Mouse (Mus musculus): ENCODE data around the gene Myo1d.

Myo1d gene

DNA sequence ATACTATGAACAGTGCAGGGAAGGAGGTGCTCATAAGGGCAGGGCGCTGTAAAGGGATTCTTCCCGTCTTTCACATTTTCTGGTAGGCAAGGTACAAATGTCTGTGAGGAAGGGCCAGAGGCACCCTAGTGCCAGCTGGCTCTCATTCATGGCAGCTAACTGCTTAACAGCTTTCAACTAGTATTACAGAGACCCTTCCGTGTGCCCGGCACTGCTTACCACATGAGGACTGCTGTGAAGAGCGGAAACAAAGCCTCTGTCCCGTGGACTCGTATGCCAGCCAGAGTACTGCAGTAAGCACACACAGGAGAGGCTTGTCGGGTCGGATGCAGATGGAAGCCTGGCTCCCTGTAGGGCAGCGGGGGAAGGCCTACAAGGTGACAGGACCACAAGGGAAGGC lies 229.6 kb downstream of the Myo1d start:
- DNase-seq (ENCODE audit: low spot score in 2 of 2) = no peak

DNA sequence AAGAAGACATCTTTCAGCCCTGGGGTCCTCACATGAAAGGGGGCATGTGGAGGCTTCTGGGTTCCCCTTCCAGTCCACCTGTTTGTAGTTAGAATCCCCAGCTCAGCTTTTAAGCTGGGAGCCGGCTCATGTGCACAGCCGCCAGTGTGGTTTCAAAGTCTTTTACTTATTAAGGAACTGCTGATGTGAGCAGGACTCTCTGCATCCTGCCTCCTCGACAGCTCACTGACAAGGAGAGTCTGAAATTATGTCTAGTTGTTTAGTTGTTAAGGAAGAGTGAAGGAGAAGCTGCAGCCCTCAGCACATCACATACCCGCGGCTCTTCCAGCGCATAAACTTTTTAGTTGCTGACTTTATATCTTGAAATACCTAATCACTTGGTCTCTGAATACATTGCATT lies 230.0 kb downstream of the Myo1d start:
- no peak for DNase-seq (ENCODE audit: low spot score in 2 of 2)

DNA sequence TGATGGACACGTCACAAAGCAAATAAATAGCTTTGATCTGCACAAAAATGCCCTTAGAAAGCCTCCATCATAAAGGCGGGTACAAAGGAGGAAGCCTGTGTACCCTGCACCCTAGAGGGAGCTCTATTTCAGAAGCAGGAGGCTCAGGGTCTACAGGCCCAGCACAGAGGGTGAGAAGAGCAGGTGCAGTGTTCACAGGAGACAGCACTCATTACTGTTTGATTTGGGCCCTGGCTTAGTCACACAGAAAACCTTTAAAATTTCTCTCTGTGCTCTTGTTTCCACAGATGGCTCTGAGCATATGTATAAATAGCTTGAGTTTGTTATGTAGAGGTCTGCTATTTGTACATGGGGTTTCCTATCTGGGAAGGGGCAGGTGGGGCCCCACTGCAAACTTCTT lies 233.6 kb downstream of the Myo1d start:
- no peak for DNase-seq (ENCODE audit: low spot score in 2 of 2)

DNA sequence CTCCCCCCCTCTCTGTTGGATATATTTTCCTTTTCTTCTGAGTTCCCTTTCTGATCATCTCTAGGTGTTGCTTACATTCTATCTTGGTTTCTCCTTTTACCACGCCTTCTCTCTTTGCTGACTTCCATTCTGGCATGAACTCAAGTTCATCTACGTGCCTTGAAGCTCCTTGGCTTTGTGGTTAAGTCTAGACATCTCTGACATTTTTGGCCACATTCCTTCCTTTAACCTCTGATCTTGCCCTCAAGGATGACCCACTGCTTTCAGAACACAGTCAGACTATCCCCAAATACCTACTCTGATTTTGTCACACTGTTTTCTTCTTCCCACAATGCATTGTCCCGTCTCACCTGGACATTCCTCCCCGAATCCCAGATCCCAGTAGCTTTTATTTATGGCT lies 240.8 kb downstream of the Myo1d start:
- DNase-seq (ENCODE audit: low spot score in 2 of 2) = no peak

DNA sequence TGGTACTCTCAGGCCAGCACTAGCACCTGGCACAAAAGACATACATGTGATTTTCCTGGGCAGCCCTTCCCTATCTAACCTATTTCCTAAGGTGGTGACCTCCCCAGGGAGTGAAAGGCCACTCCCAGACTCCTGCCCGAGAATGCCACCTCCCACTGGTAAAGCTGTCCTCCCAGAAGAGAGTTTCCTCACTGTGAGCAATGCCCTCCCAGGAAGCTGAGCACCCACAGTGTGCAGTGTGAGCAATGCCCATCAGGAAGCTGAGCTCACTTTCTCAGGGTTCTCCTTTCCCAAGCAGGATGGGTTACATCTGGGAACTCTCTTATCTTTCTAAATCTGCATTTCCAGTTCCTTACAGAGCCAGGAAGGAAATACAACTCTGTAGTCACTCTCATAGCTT lies 246.9 kb downstream of the Myo1d start:
- no peak for DNase-seq (ENCODE audit: low spot score in 2 of 2)

DNA sequence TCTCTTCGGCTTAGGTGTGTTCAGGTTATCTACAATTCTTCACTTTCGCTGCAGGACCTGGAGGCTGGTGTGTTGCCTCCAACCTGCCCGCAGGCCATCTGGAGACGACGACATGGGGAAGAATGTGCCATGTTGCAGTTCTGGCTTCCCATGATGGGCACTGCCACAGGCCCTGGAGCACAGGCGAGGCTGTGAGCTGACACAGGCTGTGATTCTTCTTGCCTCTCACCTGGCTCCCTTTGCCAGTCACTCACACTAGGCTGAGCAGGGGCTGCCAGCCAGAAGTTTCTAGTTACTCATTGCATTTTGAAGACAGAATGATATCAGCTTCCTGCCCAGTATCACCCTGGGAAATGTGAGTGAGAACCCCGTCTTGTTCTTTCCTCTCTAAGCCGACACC lies 250.7 kb downstream of the Myo1d start:
- no peak for DNase-seq (ENCODE audit: low spot score in 2 of 2)

DNA sequence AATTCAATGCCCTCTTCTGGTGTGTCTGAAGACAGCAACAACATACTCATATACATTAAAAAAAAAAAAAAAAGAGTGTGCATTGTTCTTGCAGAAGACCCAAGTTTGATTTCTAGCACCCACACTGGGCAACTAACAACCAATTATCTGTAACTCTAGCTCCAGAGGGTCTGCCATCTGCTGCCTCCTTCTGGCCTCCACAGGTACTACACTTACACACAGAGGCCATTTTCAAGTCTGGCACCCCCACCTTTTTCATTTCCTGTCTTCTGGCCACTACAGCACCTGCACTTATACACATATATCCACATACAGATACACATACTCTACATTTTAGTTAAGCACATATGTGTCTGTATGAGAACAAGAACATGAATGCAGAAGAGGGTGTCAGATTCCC lies 252.1 kb downstream of the Myo1d start:
- DNase-seq (ENCODE audit: low spot score in 2 of 2) = peak in 1 of 2 experiments; percentile 46

DNA sequence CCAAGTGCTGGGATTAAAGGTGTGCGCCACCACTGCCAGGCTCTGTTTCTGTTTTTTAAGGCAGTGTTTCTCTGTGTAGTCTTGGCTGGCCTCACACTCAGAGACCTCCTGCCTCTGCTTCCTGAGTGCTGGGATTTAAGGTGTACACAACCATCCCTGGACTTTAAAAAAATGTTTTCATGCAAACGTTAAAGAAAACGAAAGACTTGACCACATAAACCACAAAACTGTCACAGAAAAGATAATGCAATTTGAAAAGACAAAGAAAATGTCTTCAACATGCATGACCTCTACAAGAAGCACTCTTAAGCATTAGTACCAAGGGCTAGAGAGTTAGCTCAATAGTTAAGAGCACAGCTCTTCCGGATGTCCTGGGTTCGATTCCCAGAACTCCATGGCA lies 255.6 kb downstream of the Myo1d start:
- DNase-seq (ENCODE audit: low spot score in 2 of 2) = no peak

DNA sequence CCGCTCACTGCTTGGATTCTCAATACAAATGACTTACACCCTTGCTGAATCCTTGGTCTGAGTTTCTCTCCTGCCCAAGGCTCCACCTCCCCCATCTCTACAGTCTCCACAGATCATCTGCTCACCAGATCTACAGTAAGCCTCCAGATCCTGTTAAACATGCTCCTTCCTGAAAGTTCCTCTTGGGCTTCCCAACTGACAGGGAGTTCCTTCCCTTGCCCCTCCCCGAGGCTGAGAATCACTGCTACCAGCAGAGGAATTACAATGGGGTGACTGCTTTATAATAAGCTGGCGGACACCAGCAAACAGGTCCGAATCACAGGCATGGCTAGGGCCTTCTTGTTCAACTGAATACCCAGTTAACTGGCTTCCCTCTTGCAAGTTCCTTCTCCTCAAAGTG lies 256.4 kb downstream of the Myo1d start:
- no peak for DNase-seq (ENCODE audit: low spot score in 2 of 2)

DNA sequence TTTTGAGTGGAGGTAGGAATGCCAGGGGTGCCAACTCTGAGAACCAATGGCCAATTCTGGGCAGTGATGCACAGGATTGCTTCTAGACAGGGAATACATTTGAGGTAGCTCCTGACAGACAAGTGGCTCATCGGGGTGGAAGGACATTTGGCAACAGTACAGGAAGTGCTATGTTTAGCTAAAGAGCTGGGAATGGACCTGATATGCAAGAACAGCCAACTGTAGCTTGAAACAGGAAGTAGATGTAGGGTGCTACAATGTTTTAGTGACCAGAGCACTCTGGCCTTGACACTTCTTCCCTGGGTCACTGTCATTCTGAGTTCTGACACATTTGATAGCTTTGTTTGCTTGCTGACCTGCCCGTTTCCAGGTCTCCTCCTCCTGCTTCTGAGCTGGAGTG lies 257.0 kb downstream of the Myo1d start:
- DNase-seq (ENCODE audit: low spot score in 2 of 2) = no peak

DNA sequence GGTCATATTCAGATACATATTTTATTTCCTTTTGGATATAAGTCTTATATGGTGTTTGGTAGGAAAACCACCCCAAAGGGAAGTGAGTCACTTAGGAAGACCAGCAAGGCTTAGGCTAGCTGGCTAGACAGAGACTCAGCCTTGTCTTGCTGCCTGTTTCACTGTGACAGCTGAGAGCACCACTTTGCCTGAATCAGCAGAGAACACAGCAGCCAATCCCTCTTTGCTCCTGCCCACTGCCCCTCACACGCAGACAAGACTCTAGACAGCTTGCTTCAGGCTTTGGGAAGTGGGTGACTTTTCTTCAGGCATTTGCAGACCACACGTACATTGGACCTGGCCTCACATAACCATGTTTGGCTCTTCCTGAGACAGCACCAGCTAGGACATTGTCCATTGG lies 258.7 kb downstream of the Myo1d start:
- DNase-seq (ENCODE audit: low spot score in 2 of 2) = no peak

DNA sequence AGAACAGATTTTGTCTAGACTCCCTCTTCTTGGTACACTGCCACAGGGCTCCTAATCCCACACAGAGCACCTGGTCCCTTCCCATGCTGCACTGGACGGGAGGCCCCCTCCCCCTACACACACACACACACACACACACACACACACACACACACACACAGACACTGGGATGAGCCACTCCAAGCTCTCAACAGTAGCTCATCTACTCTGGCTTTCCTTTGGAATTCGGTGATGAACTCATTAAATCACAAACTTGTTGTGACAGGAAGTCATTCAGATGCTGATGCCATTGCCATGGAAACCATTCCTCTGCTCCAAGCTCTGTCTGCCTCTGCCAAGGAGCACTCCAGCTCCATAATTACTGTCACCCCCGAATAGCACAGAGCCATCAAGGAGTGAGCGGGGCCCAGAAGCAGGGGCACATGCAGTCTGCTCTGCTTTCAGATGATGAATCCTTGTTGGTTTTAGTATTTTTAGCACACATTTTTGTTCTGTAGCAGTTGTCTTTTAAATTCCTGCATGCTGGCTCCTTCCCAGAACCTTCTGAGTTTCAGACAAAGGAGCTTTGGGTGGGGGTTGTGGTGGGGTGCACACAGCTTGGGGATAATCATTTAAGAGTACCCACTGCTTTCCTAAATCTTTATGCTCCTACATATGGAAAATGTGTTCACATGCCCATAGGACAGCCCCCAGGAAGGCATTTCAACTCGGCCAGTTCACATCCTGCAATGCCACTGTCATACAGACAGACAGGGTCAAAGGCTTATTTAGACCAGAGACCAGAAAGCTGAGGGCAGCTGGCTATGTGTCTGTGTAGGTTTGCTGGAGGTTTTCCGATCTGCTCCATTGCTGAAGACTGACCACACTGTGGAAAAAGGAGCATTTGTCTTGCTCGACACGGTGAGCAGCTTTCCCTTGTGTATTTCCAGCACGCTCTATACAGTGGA lies 261.1 kb downstream of the Myo1d start:
- DNase-seq (ENCODE audit: low spot score in 2 of 2) = no peak

DNA sequence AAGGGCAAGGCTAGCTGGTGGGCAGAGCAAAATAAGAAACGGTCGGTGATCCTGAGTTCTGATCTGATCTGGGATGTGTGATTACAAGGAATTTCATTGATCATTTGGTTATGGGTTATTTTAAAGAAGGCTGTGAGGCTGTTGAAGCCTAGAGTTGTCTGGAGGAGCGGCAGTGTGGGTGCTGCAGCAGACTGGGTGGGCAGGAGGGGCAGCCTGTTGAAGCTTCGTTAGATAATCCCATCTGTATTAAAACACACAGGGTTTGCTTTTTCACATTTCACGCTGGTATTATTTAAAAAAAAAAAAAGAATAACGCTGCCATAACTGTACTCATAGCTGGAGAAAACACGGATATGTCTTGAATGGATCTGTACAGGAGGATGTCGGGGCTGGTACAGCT lies 263.9 kb downstream of the Myo1d start:
- DNase-seq (ENCODE audit: low spot score in 2 of 2) = no peak

DNA sequence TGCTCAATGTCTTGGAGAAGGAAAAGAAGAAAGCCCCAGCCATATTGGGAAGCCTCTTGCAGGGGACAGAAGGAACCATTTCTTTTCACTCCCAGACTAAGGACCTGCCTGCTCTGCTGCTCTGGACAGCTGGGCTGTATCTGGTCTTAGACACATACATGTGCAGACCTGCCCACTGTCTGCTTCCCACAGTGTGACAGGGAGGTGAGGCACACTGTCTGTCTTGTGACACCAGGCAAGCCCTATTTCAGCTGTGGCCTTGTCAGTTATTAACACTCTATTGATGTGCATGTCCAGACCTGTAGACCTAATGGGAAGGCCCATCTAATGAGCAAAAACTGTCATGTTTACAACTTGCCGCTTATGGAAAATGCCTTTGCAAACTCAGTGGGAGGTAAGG lies 264.5 kb downstream of the Myo1d start:
- DNase-seq (ENCODE audit: low spot score in 2 of 2) = no peak

DNA sequence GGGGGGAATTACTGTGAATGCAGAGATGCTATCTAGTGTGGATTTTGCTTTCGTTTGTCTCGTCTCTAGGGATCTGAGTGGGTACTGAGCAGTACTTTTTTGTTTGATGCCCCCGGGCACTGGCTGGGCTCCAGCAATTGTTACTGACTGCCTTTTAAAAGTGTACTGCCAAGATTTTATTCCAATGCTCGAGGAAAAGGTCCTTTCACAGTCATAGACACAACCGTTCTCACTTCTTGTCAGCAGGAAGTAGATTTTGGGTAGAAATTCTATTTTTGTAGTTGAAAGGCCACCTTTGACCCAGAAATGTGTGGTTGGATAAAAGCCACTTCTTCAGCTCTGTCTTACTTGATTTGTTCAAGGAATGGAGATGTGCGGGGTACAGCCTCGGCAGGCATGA lies 266.0 kb downstream of the Myo1d start:
- no peak for DNase-seq (ENCODE audit: low spot score in 2 of 2)

DNA sequence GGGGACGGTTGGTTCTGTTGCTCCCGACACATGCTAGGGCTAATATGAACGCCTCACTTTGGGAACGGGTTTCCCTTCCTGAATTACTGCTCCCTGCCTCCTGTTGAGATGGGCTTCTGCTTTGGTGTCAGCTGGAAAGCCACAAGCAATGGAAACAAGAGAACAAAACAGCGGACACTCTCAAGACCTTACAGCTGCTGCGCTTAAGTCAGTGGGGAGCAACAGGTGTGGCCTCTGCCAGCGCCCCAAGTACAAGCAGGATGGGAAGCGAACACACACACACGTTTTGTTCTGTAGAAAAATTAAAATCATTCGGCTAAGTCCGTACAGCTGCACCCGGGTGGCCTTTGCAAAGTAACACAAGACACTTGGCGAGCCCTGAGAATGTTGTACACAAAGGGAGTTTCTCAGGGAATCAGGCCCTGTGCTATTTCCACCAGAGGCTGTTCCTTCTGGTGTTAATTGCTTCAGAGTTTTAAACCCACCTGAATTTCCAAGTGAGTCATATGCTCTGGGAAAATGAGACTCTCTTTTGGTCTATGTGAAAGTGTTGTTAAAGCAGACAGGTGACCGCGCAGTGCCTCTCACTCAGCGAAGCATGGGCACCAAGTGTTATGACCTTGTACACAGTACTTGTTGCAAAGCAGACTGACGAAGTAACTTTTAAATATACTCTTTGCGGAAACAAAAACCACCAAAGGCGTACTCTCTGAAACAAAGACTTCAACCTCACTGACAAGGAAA lies 267.3 kb downstream of the Myo1d start:
- no peak for DNase-seq (ENCODE audit: low spot score in 2 of 2)

DNA sequence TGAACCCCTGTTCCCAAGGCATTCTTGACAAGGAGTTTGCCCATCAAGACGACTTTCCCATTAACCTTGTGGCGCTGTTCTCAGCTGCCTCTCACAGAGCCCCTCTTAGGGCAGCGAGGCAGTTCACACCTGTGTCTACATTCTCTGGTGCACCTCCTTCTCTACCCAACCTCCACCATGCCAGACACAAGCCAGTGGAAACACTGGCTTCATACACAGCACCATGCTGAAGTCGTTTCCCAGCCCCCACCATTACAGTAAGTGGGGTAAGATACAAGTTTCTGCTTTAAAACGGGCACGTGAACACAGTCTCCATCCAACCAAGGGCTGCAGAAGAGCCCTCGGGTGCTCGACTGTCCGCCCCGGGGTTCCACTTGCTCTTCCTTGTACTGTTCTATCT lies 269.7 kb downstream of the Myo1d start:
- DNase-seq (ENCODE audit: low spot score in 2 of 2) = no peak

DNA sequence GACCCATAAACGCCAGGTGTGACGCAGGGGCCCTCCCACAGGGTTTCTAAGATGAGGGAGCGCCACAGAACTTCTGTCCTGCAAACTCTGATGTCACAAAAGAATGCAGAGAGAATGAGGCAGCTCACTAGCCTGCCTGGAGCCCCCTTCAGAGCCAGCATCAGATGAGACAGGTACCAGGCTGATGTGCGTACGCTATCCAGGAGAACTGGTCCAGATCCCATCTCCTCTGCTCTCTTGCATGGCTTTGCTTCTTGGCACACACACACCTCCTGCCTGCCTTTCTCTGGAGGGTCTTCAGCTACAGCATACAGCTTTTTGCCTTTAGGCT lies 270.7 kb downstream of the Myo1d start:
- no peak for DNase-seq (ENCODE audit: low spot score in 2 of 2)

DNA sequence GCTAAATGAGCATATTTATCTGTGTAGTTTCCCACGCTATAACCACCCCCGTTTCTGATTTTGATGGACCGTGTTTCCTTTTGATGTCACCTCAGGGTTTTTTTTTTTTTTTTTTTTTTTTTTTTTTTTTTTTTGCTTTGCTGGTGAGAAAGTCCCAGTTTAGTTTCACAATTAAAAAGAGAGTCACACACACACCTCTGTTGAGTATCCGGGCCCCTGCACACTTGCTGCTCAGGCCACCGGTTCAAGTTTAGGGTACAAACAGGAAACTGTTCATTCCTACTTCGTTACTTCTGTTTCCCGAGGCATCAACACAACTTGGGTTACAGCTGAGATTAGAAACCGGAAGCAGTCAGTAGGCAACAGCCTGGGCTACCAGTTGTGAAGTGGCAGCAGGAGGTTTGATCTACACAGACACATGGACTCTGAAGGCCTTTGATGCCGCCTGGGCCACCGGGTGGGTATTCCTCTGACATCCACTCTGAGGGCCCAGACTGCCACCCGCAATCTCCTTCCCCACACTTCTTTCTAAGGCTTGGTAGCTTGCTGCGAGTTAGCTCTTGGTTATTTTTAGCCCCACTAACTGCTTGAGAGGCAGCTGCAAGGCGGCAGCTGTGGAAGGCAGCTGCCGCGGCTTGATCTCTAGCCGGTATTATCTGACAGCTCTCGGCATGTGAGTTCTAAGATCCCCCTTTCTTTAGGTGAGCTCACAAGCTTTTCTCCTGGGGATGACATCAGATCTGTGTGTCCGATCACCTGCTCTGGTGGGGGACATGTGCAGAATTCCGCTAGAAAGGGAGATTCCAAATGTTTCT lies 271.3 kb downstream of the Myo1d start:
- DNase-seq (ENCODE audit: low spot score in 2 of 2) = peak; percentile 52 to 54

DNA sequence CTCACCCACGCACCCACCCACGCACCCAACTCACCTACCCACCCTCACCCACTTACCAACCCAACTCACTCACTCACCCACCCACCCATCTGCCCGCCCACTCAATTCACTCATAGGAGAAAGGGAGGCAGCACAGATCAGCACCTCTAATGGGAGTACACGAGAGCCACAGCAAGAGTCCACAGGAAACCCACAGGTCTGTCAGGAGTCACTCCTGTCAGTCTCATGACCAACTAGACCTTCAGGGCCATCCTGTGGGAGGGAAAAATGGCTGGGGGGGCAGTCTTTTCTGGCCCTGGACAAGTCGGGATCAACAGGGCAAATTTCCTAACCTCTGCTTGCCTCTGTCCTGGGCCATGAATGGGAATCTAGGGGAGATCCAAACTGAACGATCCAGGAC lies 272.0 kb downstream of the Myo1d start:
- DNase-seq (ENCODE audit: low spot score in 2 of 2) = no peak

DNA sequence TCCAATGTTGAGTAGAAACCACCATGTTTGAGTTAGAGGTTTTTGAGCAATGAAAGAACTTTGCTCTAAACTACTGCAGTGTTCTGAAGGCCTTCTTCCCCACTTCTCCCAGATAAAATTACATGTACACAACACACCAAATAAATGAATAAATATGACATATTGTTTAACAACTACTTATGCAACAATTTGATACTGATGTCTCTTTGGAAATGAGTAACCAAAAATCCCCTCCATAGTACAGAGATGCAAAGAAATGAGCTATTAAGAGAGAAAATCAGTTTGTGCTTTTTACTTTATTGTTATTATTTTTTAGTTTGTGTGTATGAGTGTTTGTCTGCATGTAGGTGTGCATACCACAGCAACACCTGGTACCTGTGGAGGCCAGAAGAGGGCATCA lies 273.3 kb downstream of the Myo1d start:
- no peak for DNase-seq (ENCODE audit: low spot score in 2 of 2)

DNA sequence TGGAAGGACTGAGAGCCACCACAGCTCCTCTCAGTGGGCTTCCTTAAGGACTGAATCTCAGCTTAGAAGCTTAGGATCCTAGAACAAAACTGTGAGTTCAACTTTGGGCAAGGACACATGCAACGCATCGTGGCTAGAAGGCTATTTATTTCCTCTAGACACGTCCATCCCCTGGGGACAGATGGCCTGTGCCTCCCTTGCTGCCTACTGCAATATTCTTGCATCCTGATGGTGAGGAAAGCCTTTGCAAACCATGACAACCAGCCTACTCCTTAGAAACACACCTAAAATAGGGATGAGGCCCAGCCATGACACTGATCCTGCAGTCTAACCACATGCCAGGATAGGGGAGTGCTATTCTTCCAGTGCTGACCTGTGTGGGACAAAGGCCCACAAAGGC lies 274.2 kb downstream of the Myo1d start:
- no peak for DNase-seq (ENCODE audit: low spot score in 2 of 2)

All from spleen, postnatal 10 days (tissue).